Mouse (Mus musculus) forebrain, embryonic 13.5 days (tissue): Measurements from ENCODE around the gene Ugt1a5. TPM values are rescaled to one million over a fixed set of nuclear protein-coding genes. Genes with fewer than 3 reads are reported as not detected.

Experiments used
- ATAC-seq: fragments of 200-750 bp; cut with Nextera tagmentation; 2 replicates; pipeline ENCODE4 v1.8.0; 2017
- H3K27ac ChIP-seq: fragments of 300-500 bp; sonication (generic); 2 replicates; pipeline ENCODE4 v1.5.1; 2015; ENCODE audit warnings: inconsistent platforms, mild to moderate bottlenecking, moderate library complexity
- H3K27me3 ChIP-seq: fragments of 300-500 bp; sonication (generic); 2 replicates; pipeline ENCODE4 v1.6.1; 2015; ENCODE audit warnings: mild to moderate bottlenecking, inconsistent platforms
- H3K36me3 ChIP-seq: fragments of 300-500 bp; sonication (generic); 2 replicates; pipeline ENCODE4 v1.6.1; 2015; ENCODE audit warnings: mild to moderate bottlenecking, inconsistent platforms; ENCODE audit not compliant: poor library complexity, severe bottlenecking
- H3K4me1 ChIP-seq: fragments of 300-500 bp; sonication (generic); 2 replicates; pipeline ENCODE4 v1.6.1; 2015; ENCODE audit warnings: inconsistent platforms
- H3K4me2 ChIP-seq: fragments of 300-500 bp; sonication (generic); 2 replicates; pipeline ENCODE4 v1.6.1; 2015; ENCODE audit warnings: inconsistent platforms, mild to moderate bottlenecking, moderate library complexity
- H3K4me3 ChIP-seq: fragments of 300-500 bp; sonication (generic); 2 replicates; pipeline ENCODE4 v1.5.1; 2015; ENCODE audit warnings: mild to moderate bottlenecking, inconsistent platforms
- H3K9ac ChIP-seq: fragments of 300-500 bp; sonication (generic); 2 replicates; pipeline ENCODE4 v1.6.1; 2015; ENCODE audit warnings: mild to moderate bottlenecking, inconsistent platforms
- H3K9me3 ChIP-seq: fragments of 300-500 bp; sonication (generic); replicated peaks from 2 replicates; pipeline ENCODE4 v1.6.1; 2016; ENCODE audit warnings: inconsistent platforms
- WGBS: fragments of 180-500 bp; shearing (Covaris S2); methylation state at CpG from one replicate; pipeline ENCODE4 v1.1.7; 2015; 5-methylcytosine and 5-hydroxymethylcytosine counted together
- polyA plus RNA-seq: library from polyadenylated mRNA; unstranded; fragments of >200 nt; fragmentation: Nextera tagmentation; extraction: Ambion mirVana; gene quantifications from 2 replicates; pipeline ENCODE4 v1.2.1, GENCODE M21; 2015

Ugt1a5 gene
- polyA plus RNA-seq, 1 experiment from 2014 or later, result not detected

- WGBS, result 63% methylated on average over 11 of the region's 11 CpGs
Observed at GRCm38 (mm10) chr1:88235046-88235893, 69.5 kb downstream of the Ugt1a5 start.

GRCm38 (mm10) chr1:88235894-88236415 lies 70.1 kb downstream of the Ugt1a5 start:
- 62% methylated on average over 4 of the region's 4 CpGs for WGBS
- Histone ChIP-seq H3K4me3 (no peak overlapping the region), H3K9me3 (peaks cover 97% of the 10 kb centered on the region), H3K4me1 (no peaks in the 10 kb centered on the region), H3K27me3 (no peaks in the 10 kb centered on the region), H3K27ac (no peak overlapping the region), H3K4me2 (no peak overlapping the region), H3K9ac (no peak overlapping the region), H3K36me3 (no peaks in the 10 kb centered on the region)
- ATAC-seq, result no peak

More at GRCm38 (mm10) chr1:88235046-88235893, 69.5 kb downstream of the Ugt1a5 start:
- Histone ChIP-seq H3K27me3 (no peaks in the 10 kb centered on the region), H3K4me2 (no peak overlapping the region), H3K4me3 (no peak overlapping the region), H3K27ac (no peak overlapping the region), H3K9ac (no peak overlapping the region), H3K9me3 (peaks cover 97% of the 10 kb centered on the region), H3K36me3 (no peaks in the 10 kb centered on the region), H3K4me1 (no peaks in the 10 kb centered on the region)
- ATAC-seq, result no peak

GRCm38 (mm10) chr1:88237311-88237710 lies 71.5 kb downstream of the Ugt1a5 start:
- no peak overlapping the region for H3K27ac ChIP-seq
- H3K4me1 ChIP-seq, result no peaks in the 10 kb centered on the region
- no peak for ATAC-seq
- no peaks in the 10 kb centered on the region for H3K27me3 ChIP-seq
- no peaks in the 10 kb centered on the region for H3K36me3 ChIP-seq
- H3K4me2 ChIP-seq, result no peak overlapping the region
- no peak overlapping the region for H3K9ac ChIP-seq
- 81% methylated on average over 5 of the region's 5 CpGs for WGBS
- no peak overlapping the region for H3K4me3 ChIP-seq
- H3K9me3 ChIP-seq, result peaks cover 96% of the 10 kb centered on the region

- Histone ChIP-seq H3K27ac (no peak overlapping the region), H3K9ac (no peak overlapping the region), H3K4me2 (no peak overlapping the region), H3K27me3 (no peaks in the 10 kb centered on the region), H3K4me1 (no peaks in the 10 kb centered on the region), H3K9me3 (peaks cover 95% of the 10 kb centered on the region), H3K36me3 (no peaks in the 10 kb centered on the region), H3K4me3 (no peak overlapping the region)
- 0 out of 2 replicates have a peak, but pooled peaks have one; percentile 11 for ATAC-seq
- 78% methylated on average over 6 of the region's 6 CpGs for WGBS
Observed at GRCm38 (mm10) chr1:88238771-88239170, 73.0 kb downstream of the Ugt1a5 start.

- H3K4me2 ChIP-seq, result no peak overlapping the region
- ATAC-seq, result no peak
- H3K4me1 ChIP-seq, result no peaks in the 10 kb centered on the region
- H3K27ac ChIP-seq, result no peak overlapping the region
- no peak overlapping the region for H3K4me3 ChIP-seq
- no peaks in the 10 kb centered on the region for H3K27me3 ChIP-seq
- no peak overlapping the region for H3K9ac ChIP-seq
- H3K9me3 ChIP-seq, result peaks cover 95% of the 10 kb centered on the region
- 73% methylated on average over 5 of the region's 5 CpGs for whole genome bisulfite sequencing
- no peaks in the 10 kb centered on the region for H3K36me3 ChIP-seq
Observed at GRCm38 (mm10) chr1:88240072-88240471, 74.3 kb downstream of the Ugt1a5 start.

GRCm38 (mm10) chr1:88240579-88240978 lies 74.8 kb downstream of the Ugt1a5 start:
- H3K27ac ChIP-seq, result no peak overlapping the region
- no peak overlapping the region for H3K4me3 ChIP-seq
- H3K4me1 ChIP-seq, result no peaks in the 10 kb centered on the region
- H3K9me3 ChIP-seq, result peaks cover 95% of the 10 kb centered on the region
- no peak overlapping the region for H3K9ac ChIP-seq
- no peaks in the 10 kb centered on the region for H3K27me3 ChIP-seq
- H3K36me3 ChIP-seq, result no peaks in the 10 kb centered on the region
- no peak for ATAC-seq
- H3K4me2 ChIP-seq, result no peak overlapping the region
- WGBS, result 71% methylated on average over 4 of the region's 4 CpGs

GRCm38 (mm10) chr1:88243861-88244260 lies 78.0 kb downstream of the Ugt1a5 start:
- no peak overlapping the region for H3K4me2 ChIP-seq
- H3K36me3 ChIP-seq, result no peaks in the 10 kb centered on the region
- no peak overlapping the region for H3K9ac ChIP-seq
- H3K27me3 ChIP-seq, result no peaks in the 10 kb centered on the region
- peaks cover 98% of the 10 kb centered on the region for H3K9me3 ChIP-seq
- H3K4me1 ChIP-seq, result no peaks in the 10 kb centered on the region
- H3K27ac ChIP-seq, result no peak overlapping the region
- WGBS, result 65% methylated on average over 5 of the region's 5 CpGs
- ATAC-seq, result no peak
- H3K4me3 ChIP-seq, result no peak overlapping the region

DNA sequence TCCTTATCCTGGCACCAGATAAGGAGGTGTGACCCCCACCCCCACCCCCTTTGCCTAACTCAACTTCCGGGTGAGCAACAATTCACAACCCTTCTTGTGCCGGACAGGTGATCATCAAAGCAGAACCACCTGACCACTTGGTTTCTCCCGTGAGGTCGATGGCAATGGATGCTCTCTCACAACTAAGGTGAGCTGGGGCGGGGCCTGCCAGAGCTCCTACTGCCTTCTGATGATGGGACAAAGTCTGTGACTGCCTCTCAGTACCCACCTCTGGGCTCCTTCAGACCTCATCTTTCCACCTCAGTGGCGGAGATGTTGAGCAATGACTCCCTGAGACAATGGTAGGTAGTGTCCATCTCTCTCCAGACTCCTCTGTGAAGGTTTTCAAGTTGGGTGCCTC lies 80.1 kb downstream of the Ugt1a5 start:
- Histone ChIP-seq H3K4me3 (no peak overlapping the region), H3K27me3 (no peaks in the 10 kb centered on the region), H3K4me2 (no peak overlapping the region), H3K9me3 (peaks cover 98% of the 10 kb centered on the region), H3K27ac (no peak overlapping the region), H3K36me3 (no peaks in the 10 kb centered on the region), H3K4me1 (no peaks in the 10 kb centered on the region), H3K9ac (no peak overlapping the region)
- 76% methylated on average over 6 of the region's 6 CpGs for WGBS
- no peak for ATAC-seq

DNA sequence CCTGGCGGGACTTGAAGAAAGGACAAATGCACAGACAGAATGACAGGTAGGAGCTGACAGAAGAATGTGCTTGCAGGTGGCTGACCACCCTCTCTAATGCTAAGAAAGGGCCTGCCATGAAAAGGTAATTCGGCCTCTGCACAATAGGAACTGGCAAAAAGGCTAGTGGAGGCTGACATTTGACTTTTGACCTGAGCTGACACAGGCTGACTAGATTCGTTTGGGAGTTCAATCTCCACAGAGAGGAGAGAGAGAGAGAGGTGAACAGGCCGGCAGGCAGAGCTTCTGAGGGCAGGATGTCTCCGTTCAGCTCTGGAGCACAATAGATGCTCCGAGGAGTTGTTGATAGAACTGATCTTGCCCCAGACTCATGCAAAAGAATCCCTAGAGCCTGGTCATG lies 80.6 kb downstream of the Ugt1a5 start:
- Histone ChIP-seq H3K27me3 (no peaks in the 10 kb centered on the region), H3K36me3 (no peaks in the 10 kb centered on the region), H3K9me3 (peaks cover 98% of the 10 kb centered on the region), H3K9ac (no peak overlapping the region), H3K4me3 (no peak overlapping the region), H3K4me1 (no peaks in the 10 kb centered on the region), H3K4me2 (no peak overlapping the region), H3K27ac (no peak overlapping the region)
- ATAC-seq, result no peak
- 46% methylated on average over 6 of the region's 6 CpGs for WGBS

DNA sequence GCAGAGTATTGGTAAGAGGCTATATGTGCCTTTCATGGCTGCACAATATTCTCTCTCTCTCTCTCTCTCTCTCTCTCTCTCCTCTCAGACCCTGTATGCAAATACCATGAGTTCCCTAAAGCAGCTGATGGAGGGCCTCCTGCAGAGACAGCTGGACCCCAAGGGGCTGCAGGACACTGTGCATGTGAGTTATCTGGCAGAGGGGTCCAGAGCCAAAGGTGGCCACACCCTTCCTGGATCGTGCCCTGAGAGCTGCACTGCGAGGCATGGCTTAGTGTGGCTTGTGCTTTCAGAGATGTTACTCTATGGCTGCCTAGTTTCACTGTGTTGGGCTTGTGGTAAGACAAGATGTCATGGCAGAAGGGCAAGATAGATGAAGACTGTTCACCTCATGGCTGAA lies 81.8 kb downstream of the Ugt1a5 start:
- no peak overlapping the region for H3K9ac ChIP-seq
- H3K4me3 ChIP-seq, result no peak overlapping the region
- no peaks in the 10 kb centered on the region for H3K4me1 ChIP-seq
- ATAC-seq, result no peak
- WGBS, result 43% methylated on average over 2 of the region's 2 CpGs
- H3K27ac ChIP-seq, result no peak overlapping the region
- H3K4me2 ChIP-seq, result no peak overlapping the region
- H3K36me3 ChIP-seq, result no peaks in the 10 kb centered on the region
- H3K27me3 ChIP-seq, result no peaks in the 10 kb centered on the region
- peaks cover 96% of the 10 kb centered on the region for H3K9me3 ChIP-seq

DNA sequence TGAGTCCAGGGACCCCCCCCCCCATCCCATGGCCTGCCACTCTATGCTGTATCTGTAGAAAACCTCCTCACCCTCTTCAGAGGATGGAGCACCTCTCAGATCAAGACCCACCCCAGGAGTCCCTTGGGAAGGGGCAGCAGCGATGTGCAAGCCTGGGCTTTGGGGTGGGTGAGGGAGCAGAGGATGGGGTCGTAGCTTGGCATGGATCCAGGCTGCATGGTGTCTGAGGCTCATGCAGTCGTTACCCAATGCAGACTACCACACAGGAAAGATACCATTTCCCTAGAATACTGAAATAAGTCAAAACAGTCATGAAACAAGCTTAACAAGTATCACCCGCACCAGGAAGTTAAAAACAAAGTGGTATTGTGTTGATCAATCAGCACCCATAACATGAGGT lies 82.8 kb downstream of the Ugt1a5 start:
- WGBS, result 67% methylated on average over 4 of the region's 4 CpGs
- H3K9me3 ChIP-seq, result peaks cover 97% of the 10 kb centered on the region
- ATAC-seq, result no peak

GRCm38 (mm10) chr1:88249596-88249995 lies 83.8 kb downstream of the Ugt1a5 start:
- Histone ChIP-seq H3K36me3 (no peaks in the 10 kb centered on the region), H3K9me3 (peaks cover 97% of the 10 kb centered on the region), H3K4me3 (no peak overlapping the region), H3K9ac (no peak overlapping the region), H3K27ac (no peak overlapping the region), H3K27me3 (no peaks in the 10 kb centered on the region), H3K4me2 (no peak overlapping the region), H3K4me1 (no peaks in the 10 kb centered on the region)
- ATAC-seq, result no peak
- WGBS, result 81% methylated on average over 7 of the region's 7 CpGs

More for the DNA sequence above, 82.8 kb downstream of the Ugt1a5 start:
- no peak overlapping the region for H3K9ac ChIP-seq
- H3K4me1 ChIP-seq, result no peaks in the 10 kb centered on the region
- H3K27me3 ChIP-seq, result no peaks in the 10 kb centered on the region
- no peak overlapping the region for H3K4me2 ChIP-seq
- H3K27ac ChIP-seq, result no peak overlapping the region
- no peak overlapping the region for H3K4me3 ChIP-seq
- no peaks in the 10 kb centered on the region for H3K36me3 ChIP-seq
